Mouse (Mus musculus) layer of hippocampus, adult 9-10 months (tissue): ENCODE data around the gene Atp1a4.

Source experiments
- DNase-seq: peaks from one replicate; pipeline ENCODE4 v3.0.0; 2022; ENCODE audit warnings: low spot score

Atp1a4 gene

DNA sequence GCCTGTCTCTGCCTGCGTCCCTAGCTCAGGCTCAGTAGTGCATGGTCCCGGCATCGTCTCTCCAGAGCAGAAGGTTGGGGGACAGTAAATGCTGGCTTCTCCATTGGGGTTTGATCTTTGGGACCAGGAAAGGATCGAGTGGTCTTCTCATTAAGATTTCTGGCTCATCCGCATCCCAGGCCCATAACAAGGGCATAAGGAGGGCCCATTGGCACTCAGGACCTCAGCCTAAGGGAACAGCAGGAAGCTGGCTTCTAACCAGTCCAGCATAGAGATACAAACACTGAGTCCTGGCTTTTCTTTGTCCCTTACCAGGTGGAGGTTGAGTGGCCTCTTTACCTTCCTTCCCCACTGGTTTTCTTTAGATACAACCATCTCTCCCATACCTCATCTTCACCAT lies 60.4 kb downstream of the Atp1a4 start:
- no peak for DNase-seq

DNA sequence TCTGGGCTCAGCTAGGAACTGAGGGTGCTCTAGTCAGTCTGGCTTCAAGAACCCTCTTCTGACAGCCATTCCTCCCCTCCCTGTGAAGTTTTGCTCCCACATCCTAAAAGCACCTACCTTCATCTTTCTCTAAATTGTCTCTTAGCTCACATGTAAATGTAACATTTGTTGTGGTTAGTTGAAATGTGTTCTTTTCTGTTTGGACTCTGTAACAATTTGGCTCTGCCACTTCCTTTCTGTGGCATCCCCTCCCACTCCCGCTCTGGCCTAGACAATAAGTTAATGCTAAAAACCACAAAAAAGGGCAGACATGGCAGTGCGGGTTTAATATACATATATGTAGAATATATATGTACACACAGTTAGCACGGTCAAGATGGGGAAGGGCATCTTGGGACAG lies 61.1 kb downstream of the Atp1a4 start:
- no peak for DNase-seq

DNA sequence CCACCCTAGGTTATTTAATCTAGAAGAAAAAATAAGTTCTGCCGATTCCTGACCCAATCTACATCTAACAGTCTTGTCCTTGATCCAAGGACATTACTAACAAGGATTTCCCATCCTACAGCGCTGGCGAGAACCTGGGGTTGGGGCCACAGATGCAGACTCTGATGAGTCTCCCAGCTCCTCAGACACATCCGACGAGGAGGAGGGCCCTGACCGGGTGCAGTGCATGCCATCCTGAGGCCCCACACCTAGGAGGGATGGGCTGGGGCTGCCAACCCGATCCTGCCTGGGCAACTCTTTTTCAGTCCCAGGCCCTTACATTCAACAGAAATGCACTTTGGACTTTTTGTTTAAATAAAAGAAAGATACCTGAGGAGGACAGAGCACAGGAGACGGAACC lies 63.8 kb downstream of the Atp1a4 start:
- no peak for DNase-seq

DNA sequence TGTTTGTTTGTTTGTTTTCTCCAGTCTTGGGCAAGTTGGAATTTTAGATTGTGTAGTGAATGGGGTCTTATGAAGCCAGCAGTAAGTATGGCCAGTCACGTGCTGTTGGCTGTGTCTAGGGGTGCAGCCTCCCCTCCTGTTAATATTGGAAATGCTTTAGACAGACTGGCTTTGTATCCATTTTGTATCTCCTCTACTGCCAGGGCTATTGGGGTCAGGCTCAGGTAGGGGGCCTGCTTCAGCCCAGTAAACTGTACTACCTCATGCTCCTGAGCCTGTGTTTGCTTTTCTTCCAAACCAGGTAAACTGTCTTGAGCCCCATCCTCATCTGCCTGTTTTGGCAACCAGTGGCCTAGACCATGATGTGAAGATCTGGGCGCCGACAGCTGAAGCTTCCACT lies 66.0 kb downstream of the Atp1a4 start:
- no peak for DNase-seq

GRCm38 (mm10) chr1:172191578-172191977 lies 66.6 kb downstream of the Atp1a4 start:
- DNase-seq, result no peak

DNA sequence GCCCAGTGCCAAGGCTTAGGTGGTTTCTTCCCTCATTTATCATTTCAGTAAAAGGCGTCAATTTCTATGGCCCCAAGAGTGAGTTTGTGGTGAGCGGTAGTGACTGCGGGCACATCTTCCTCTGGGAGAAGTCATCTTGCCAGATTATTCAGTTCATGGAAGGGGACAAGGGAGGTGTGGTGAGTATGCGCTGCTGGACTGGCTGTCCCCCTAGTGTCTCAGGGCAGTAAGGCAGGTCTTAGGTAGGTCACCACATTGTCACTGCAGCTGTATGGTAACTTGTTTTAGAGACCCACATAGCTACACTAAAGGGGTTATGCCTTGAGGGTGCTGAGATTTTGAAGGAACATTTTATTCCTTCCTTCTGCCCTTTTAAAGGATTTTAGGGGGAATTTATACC lies 69.3 kb downstream of the Atp1a4 start:
- DNase-seq, result no peak

GRCm38 (mm10) chr1:172186401-172187289 lies 71.6 kb downstream of the Atp1a4 start:
- DNase-seq, result no peak

DNA sequence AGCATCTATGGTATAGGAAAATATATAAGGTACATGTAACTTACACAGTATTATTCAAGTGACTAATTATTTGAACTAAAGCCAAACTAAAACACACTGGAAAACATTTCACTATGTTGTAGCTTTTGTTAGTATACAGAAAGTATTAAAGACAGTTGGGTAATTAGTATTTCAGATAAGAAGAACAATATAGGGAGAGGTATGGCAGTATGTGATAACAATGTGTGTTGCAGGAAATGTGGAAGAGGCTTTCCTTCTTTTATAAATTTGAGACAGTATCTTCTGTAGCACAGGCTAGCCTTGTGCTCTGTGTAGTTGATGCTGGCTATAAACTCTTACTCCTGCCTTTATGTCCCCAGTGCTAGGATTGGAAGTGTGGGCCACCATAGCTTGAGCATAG lies 74.3 kb downstream of the Atp1a4 start:
- no peak for DNase-seq

DNA sequence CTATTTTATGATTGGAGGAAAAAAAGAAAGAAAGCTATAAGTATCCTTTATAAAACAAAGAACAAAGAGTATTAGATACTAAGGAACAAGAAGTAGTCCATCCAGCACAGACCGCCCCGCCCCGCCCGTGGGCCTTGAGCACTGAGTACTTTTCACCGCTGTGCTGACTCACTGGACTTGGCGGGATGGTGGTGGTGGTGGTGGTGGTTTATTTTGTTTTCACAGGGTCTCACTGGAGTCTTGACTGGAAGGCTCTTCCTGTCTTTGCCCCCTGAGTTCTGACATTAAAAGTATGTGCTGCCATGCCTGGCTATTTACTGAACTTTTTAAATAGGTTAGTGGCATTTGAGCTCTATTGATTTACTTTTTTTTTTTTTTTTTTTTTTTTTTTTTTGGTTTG lies 75.2 kb downstream of the Atp1a4 start:
- DNase-seq, result no peak

DNA sequence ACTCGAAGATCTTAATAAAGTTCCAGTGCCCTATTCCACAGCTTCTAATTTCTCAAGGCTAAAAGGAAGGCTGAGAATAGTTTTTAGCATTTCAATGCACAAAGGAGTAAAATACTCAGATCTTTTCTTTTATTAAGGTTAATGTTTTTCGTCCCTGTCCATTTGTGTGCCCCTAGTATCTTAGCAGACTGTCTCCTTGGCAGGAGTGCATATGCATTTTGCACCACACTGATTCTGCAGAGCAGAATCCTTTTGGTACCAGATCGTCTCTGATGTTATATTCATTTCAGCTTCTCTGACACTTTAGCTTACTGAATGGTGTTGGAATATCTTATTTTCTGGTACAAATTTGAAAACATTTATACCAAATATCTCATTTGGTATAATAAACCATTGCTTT lies 76.4 kb downstream of the Atp1a4 start:
- no peak for DNase-seq

DNA sequence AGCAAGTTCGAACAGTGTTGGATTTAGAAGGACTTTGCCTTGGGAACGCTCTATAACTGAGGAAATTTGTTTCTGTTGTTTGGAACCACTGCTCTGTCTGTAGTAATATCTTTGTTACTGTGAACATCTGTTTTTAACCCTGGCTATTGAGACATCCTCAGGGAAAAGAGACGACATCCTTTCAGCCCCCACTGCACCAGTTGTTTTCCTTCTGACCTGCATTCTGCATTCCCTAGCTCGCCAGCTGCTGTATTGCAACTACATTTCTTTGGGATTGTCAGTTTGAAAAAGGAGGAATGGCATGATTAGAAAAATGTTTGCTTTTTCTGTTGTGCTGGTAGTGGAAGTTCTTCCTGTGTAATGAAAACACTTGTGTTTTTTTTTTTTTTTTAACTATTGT lies 77.3 kb downstream of the Atp1a4 start:
- DNase-seq, result no peak

GRCm38 (mm10) chr1:172179102-172179501 lies 79.1 kb downstream of the Atp1a4 start:
- DNase-seq, result no peak

DNA sequence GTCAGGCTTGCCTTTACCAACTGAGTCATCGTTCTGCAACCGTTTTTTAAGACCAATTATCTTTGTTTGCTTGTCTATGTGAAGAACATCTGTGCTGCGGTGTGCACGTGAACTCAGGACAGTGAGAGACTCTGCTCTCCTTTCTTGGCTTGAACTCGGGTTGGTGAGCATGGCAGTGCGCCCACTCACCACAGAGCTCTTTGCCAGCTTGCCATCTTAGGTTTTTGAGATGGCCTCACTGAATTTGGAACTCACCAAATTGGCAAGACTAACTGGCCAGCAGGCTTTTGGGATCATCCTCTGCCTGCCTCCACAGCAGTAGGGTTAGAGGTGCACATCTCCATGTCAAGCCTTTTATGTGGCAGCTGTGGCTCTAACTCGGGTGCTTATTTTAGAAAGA lies 80.4 kb downstream of the Atp1a4 start:
- no peak for DNase-seq
